Mouse (Mus musculus): ENCODE measurements around the gene Cnot11.

The Cnot11 gene

GRCm38 (mm10) chr1:39534831-39535230 lies at the start of gene Cnot11:
Gene Cnot11, plus strand, starts transcription at chr1:39534992.
- DNase-seq (ENCODE audit: low spot score in 2 of 2): no peak

GRCm38 (mm10) chr1:39487370-39487769 lies 47.4 kb upstream of the Cnot11 start:
- no peak for DNase-seq (ENCODE audit: low spot score in 2 of 2)

- DNase-seq (ENCODE audit: low spot score in 2 of 2): peak in 1 of 2 experiments; percentile 2
Measured at GRCm38 (mm10) chr1:39493165-39493564, 41.6 kb upstream of the Cnot11 start.

GRCm38 (mm10) chr1:39493664-39494063 lies 41.1 kb upstream of the Cnot11 start:
- no peak for DNase-seq (ENCODE audit: low spot score in 2 of 2)

DNA sequence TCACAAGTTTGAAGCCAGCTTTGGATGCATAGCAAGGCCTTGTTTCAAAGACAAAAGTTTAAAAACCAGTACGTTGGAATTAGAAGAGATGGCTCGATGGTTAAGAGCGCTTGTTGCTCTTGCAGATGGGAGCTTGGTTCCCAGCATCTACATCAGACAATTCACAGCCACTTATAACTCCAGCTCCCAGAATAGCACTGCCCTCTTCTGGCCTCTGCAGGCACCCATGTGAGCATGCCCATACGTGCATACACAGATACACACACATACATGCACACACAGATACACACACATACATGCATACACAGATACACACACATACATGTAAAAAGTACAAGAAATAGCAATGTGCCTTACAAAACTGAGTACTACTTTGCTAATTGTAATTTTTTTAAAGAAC lies 37.8 kb upstream of the Cnot11 start:
- no peak for DNase-seq (ENCODE audit: low spot score in 2 of 2)

- no peak for DNase-seq (ENCODE audit: low spot score in 2 of 2)
Measured at GRCm38 (mm10) chr1:39497748-39498147, 37.0 kb upstream of the Cnot11 start.

- DNase-seq (ENCODE audit: low spot score in 2 of 2): no peak
Measured at GRCm38 (mm10) chr1:39499485-39499941, 35.3 kb upstream of the Cnot11 start.

DNA sequence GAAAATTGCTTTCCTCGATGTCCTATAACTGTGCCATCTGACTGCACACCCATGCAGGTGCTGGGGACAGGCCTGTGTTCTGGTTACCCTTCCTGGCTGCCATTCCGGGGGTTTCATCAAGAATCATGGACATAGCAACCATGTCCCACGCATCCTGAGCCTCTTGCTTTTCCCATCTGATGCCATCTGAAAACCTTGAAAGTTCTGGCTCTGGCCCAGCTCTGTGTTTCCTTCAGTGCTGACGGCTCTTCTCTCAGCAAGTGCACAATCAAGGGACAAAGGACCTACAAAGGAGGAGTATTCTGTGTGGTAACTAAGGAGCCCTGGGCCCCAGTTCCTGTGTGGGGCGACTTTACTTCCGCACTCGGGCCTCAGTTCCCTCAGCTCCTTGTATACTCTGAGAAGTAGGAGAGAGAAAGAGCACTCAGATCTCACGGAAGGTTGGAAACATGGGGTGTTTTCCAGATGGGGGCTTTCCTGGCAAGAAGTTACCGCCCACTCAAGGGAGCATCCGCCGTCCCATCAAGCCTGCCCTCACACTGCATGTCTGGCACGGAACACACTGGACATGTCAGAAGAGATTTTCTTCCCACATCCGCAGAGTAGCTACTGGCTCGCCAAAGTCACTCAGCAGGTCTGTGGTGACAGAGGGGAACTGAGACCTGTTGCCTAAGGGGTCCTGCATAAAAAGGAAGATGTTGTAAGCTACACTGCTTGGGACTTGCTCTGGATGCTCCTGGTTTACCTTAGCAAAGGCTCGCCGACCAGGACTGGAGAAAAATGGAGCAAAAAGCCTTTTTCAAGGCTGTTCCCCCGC lies 31.8 kb upstream of the Cnot11 start:
- peak; percentile 41 to 57 for DNase-seq (ENCODE audit: low spot score in 2 of 2)

GRCm38 (mm10) chr1:39504261-39504660 lies 30.5 kb upstream of the Cnot11 start:
- peak; percentile 26 to 53 for DNase-seq (ENCODE audit: low spot score in 2 of 2)

DNA sequence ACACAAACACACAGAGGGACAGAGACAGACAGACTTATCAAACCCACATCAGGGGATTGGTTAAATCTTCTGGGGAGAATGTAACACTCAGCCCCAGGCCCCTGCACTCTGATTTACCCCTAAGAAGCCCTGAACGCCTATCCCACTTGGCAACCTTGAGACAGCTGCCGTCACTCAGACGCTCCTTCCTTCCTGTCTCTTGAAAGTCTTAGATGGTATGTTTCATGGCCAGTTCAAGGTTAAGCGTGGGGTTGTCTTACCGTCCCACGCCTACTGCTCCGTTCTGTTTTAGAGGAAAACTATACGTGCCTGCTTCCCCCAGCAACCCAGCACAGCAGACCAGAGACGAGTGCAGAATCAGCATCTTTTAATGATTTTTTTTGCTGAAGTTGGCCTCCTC lies 29.2 kb upstream of the Cnot11 start:
- no peak for DNase-seq (ENCODE audit: low spot score in 2 of 2)

- DNase-seq (ENCODE audit: low spot score in 2 of 2): no peak
Measured at GRCm38 (mm10) chr1:39511775-39512174, 23.0 kb upstream of the Cnot11 start.

GRCm38 (mm10) chr1:39512183-39512582 lies 22.6 kb upstream of the Cnot11 start:
- DNase-seq (ENCODE audit: low spot score in 2 of 2): no peak

- no peak for DNase-seq (ENCODE audit: low spot score in 2 of 2)
Measured at GRCm38 (mm10) chr1:39515303-39515991, 19.3 kb upstream of the Cnot11 start.

GRCm38 (mm10) chr1:39521326-39521725 lies 13.5 kb upstream of the Cnot11 start:
- no peak for DNase-seq (ENCODE audit: low spot score in 2 of 2)

DNA sequence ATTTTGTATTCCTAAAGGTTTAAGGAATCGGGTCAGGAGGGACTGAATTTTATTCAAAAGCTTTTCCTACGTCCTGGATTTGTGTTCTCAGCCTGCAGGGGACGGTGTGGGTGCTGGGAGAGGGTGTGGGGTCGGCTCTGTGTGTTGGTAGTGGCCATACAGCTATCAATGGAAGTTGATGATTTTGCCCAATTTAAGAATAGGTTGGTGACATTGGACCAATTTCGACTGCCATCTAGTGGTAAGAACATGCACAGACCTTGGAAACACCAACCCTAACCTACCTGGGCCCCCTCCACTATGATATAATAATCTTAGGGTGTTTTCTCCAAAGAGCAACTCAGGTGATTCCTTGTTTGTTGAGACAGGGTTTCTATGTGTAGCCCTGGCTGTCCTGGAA lies 12.3 kb upstream of the Cnot11 start:
- peak in 1 of 2 experiments; percentile 21 for DNase-seq (ENCODE audit: low spot score in 2 of 2)

GRCm38 (mm10) chr1:39525763-39526162 lies 9.0 kb upstream of the Cnot11 start:
- no peak for DNase-seq (ENCODE audit: low spot score in 2 of 2)

GRCm38 (mm10) chr1:39526371-39527167 lies 8.2 kb upstream of the Cnot11 start:
- no peak for DNase-seq (ENCODE audit: low spot score in 2 of 2)

- DNase-seq (ENCODE audit: low spot score in 2 of 2): peak; percentile 59 to 67
Measured at GRCm38 (mm10) chr1:39527432-39527831, 7.4 kb upstream of the Cnot11 start.

GRCm38 (mm10) chr1:39528319-39528718 lies 6.5 kb upstream of the Cnot11 start:
- no peak for DNase-seq (ENCODE audit: low spot score in 2 of 2)

DNA sequence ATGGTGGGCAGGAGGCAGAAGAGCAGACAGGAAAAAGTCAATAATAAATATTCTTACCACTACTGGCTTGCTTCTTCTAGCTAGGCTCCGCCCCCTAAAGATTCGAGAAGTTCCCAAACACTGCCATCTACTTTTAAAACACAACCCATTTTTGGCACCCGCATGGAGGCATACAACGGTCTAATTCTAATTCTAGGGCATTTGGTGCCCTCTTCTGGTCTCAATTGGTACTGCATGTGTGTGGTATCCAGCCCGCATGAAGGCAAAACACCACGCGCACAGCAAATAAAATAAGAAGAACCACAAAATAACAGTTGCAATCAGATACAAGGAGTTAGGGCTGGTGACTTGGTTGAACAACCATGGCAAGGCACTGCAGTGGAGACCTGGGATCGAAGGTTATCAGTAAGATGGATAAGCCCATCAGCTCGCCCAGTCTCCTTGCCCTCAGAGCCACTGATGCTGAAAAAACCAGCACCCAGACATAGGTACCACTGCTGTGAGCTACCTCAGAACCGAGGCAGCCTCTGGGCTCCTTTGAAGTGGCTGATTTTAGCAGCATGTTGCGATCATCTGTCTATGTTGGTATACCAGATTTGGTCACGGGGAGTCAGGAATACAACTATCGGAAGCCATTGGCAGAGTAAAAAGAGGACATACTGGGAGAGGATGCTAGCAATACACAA lies 4.4 kb upstream of the Cnot11 start:
- DNase-seq (ENCODE audit: low spot score in 2 of 2): peak; percentile 45 to 69

- no peak for DNase-seq (ENCODE audit: low spot score in 2 of 2)
Measured at GRCm38 (mm10) chr1:39531036-39531435, 3.8 kb upstream of the Cnot11 start.

DNA sequence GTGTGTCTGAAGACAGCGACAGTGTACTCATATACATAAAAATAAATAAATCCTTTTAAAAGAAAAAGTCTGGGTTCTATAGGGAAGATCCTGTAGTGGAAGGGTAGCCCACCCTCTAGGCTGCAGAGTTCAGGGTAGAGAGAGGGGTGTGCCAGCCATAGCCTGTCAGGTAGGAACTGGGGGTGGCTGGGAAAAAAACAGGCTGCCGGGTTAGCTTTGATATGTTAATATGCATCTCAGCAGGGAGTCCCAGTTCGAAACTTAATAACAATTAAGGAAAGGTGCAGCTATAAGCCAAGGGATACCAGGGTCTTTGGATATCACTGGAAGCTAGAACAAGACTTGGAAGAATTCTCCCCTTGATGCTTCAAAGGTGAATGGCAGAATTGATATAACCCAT lies 875 bp upstream of the Cnot11 start:
- no peak for DNase-seq (ENCODE audit: low spot score in 2 of 2)

Measured in spleen, postnatal 36 days (tissue).